ENCODE assay signal across 11 mouse cellular contexts in the genomic region with DNA sequence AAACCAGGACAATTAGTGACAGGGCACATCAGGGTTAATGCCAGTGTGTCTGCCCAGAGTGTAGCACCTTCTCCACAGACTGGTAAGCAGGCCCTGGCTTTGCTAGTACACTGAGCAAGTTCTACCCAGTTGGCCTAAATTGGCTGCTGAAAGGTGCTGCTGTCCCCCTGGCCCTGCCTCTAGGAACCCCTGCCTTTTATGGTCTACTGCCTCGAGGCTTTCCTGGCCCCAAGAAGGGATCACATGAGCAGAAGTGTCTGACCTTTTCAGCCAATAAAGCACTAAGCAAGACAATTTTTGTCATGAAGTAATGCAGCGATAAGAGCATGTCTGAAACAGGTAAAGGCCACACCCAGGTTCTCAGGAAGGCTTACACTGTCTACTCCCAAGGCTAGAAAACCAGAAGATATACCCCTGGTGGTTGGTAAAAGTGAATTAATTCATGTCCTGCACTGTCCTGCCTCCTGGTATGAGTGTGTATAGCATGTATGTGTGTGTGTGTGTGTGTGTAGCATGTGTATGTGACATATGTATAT. TPM values are rescaled to one million over a fixed set of nuclear protein-coding genes. Genes with fewer than 3 reads are reported as not detected.
DNase-seq lines count a peak whose midpoint lies in the region; ATAC-seq and TF ChIP-seq lines count a peak whose summit lies in the region.
"Had no signal": no experiment of that assay in that cellular context is flagged by ENCODE, and none has a peak within 500 bp of the region (broad histone marks: within the 10 kb centered on the region; RNA-seq: fewer than 3 reads in every experiment).

No protein-coding gene starts in this region.

- intact Hi-C loops in gastrocnemius, adult 2 months (cut with DNase I), result loop anchor here (5.0 kb wide), 1 partner anchor 235 kb away; no protein-coding TSS in a partner anchor

- WGBS in lung, embryonic 15.5 days, result 54% methylated on average over 2 of the region's 2 CpGs
- WGBS in hindbrain, embryonic 16.5 days, result 69% methylated on average over 2 of the region's 2 CpGs
- WGBS in liver, embryonic 14.5 days (ENCODE audit: insufficient replicate concordance), result 29% methylated on average over 2 of the region's 2 CpGs

- no peaks in the 10 kb centered on the region for H3K27me3 ChIP-seq in lung, embryonic 15.5 days
- H3K27me3 ChIP-seq in hindbrain, embryonic 16.5 days (replicated peaks; ENCODE audit: control insufficient read depth, insufficient read depth, low read length), result no peaks in the 10 kb centered on the region
- no peaks in the 10 kb centered on the region for H3K27me3 ChIP-seq in liver, embryonic 14.5 days (ENCODE audit: control insufficient read depth, insufficient read depth, low read length)

- DNase-seq in gastrocnemius, adult 2 months, result no peak
- no peak for DNase-seq in gastrocnemius, postnatal 10 days
- DNase-seq in lung, postnatal 10 days, result no peak
- no peak for DNase-seq in liver, embryonic 14.5 days (ENCODE audit: low read depth in 3 of 3, low spot score in 3 of 3)
- no peak for DNase-seq in urinary bladder, postnatal 10 days (ENCODE audit: low spot score)
- no peak for DNase-seq in right cerebral cortex, adult 2 months (ENCODE audit: low spot score in 2 of 2)
- DNase-seq: gastrocnemius, postnatal 14 days; layer of hippocampus, postnatal 36 days had no signal

- no peak for TF ChIP-seq EP300 in liver, embryonic 14.5 days (IDR thresholded peaks at IDR 0.05; ENCODE audit: low read depth)

- H3K4me3 ChIP-seq in gastrocnemius, adult 2 months, result no peak overlapping the region
- H3K4me3 ChIP-seq in lung, embryonic 15.5 days, result no peak overlapping the region
- no peak overlapping the region for H3K4me3 ChIP-seq in hindbrain, embryonic 16.5 days (ENCODE audit: low read length)
- H3K4me3 ChIP-seq in liver, embryonic 14.5 days (ENCODE audit: insufficient read depth in 1 of 2, low read depth in 2 of 2, low read length in 2 of 2), result no peak overlapping the region

- H3K27ac ChIP-seq in gastrocnemius, adult 2 months, result peak overlapping the region; percentile 81
- peak overlapping the region; percentile 75; the same call in 1 of the 2 replicates for H3K27ac ChIP-seq in lung, embryonic 15.5 days
- peak overlapping the region; percentile 56 for H3K27ac ChIP-seq in hindbrain, embryonic 16.5 days (ENCODE audit: low read depth, low read length)
- peak overlapping the region; percentile 0 for H3K27ac ChIP-seq in liver, embryonic 14.5 days

- no peak for TF ChIP-seq CTCF in gastrocnemius, adult 2 months (IDR thresholded peaks at IDR 0.05)
- no peak for TF ChIP-seq CTCF in liver, embryonic 14.5 days (IDR thresholded peaks at IDR 0.05; ENCODE audit: low read depth)

- no peak overlapping the region for H3K9ac ChIP-seq in lung, embryonic 15.5 days
- no peak overlapping the region for H3K9ac ChIP-seq in hindbrain, embryonic 16.5 days (ENCODE audit: low read depth, low read length)
- no peak overlapping the region for H3K9ac ChIP-seq in liver, embryonic 14.5 days (replicated peaks)

- ATAC-seq in lung, embryonic 15.5 days (ENCODE audit: borderline replicate concordance, extremely low read depth, low FRiP score, low TSS enrichment), result no peak
- no peak for ATAC-seq in hindbrain, embryonic 16.5 days
- ATAC-seq in liver, embryonic 14.5 days (ENCODE audit: insufficient read depth), result no peak

- H3K4me1 ChIP-seq in lung, embryonic 15.5 days, result peaks cover 47% of the 10 kb centered on the region
- peaks cover 11% of the 10 kb centered on the region for H3K4me1 ChIP-seq in hindbrain, embryonic 16.5 days (ENCODE audit: control insufficient read depth, insufficient read depth, low read depth, low read length)
- peaks cover 26 to 39% of the 10 kb centered on the region in 2 experiments for H3K4me1 ChIP-seq in liver, embryonic 14.5 days (replicated peaks; ENCODE audit: control insufficient read depth in 2 of 2, insufficient read depth in 2 of 2, low read length in 1 of 2)

- no peaks in the 10 kb centered on the region for H3K9me3 ChIP-seq in lung, embryonic 15.5 days
- no peaks in the 10 kb centered on the region for H3K9me3 ChIP-seq in hindbrain, embryonic 16.5 days (ENCODE audit: control insufficient read depth, low read length)
- no peaks in the 10 kb centered on the region for H3K9me3 ChIP-seq in liver, embryonic 14.5 days (ENCODE audit: control insufficient read depth, low read length)

- H3K4me2 ChIP-seq in lung, embryonic 15.5 days, result no peak overlapping the region
- H3K4me2 ChIP-seq in hindbrain, embryonic 16.5 days (ENCODE audit: low read length), result no peak overlapping the region
- H3K4me2 ChIP-seq in liver, embryonic 14.5 days (ENCODE audit: low read depth), result peak overlapping the region; percentile 25
- H3K4me2 ChIP-seq: midbrain, embryonic 11.5 days had no signal

- peaks cover 15% of the 10 kb centered on the region for H3K36me3 ChIP-seq in lung, embryonic 15.5 days
- peaks cover 13% of the 10 kb centered on the region for H3K36me3 ChIP-seq in hindbrain, embryonic 16.5 days (ENCODE audit: control insufficient read depth, insufficient read depth, low read length)
- H3K36me3 ChIP-seq in liver, embryonic 14.5 days (replicated peaks; ENCODE audit: control insufficient read depth, insufficient read depth, low read depth), result peaks cover 23% of the 10 kb centered on the region

RNA-seq across cellular contexts. Expression of a gene that starts 8.9 kb away (rescaled TPM):
- not detected for total RNA-seq in gastrocnemius, adult 2 months (2021)
- total RNA-seq in gastrocnemius, postnatal 10 days (2021), result not detected
- 0.23 and 0.32 TPM in 2 replicates for polyA plus RNA-seq in lung, embryonic 15.5 days (2015; fragmentation: Nextera tagmentation; extraction: Ambion mirVana)
- polyA plus RNA-seq in hindbrain, embryonic 16.5 days (2015; fragmentation: Nextera tagmentation; extraction: Ambion mirVana), result 0.34 TPM in 1 of 2 replicates, not detected in the other
- not detected in 2 replicates for polyA plus RNA-seq in liver, embryonic 14.5 days (2012; rRNA removed)
- 0.14 TPM in 1 of 2 replicates, not detected in the other for polyA plus RNA-seq in liver, embryonic 14.5 days (2014; fragmentation: Nextera tagmentation; extraction: Ambion mirVana)
- total RNA-seq: gastrocnemius, postnatal 14 days; layer of hippocampus, postnatal 36 days had no signal

RNA-seq across cellular contexts. Expression of a gene that starts 10.3 kb away (rescaled TPM):
- total RNA-seq in gastrocnemius, adult 2 months (2021), result 10 to 100 TPM; 11.9 to 12.1 TPM
- total RNA-seq in gastrocnemius, postnatal 10 days (2021), result 10 to 100 TPM; 13.4 to 18.4 TPM
- polyA plus RNA-seq in lung, embryonic 15.5 days (2015; fragmentation: Nextera tagmentation; extraction: Ambion mirVana), result 52.9 and 56.1 TPM in 2 replicates
- 62.2 and 67.8 TPM in 2 replicates for polyA plus RNA-seq in hindbrain, embryonic 16.5 days (2015; fragmentation: Nextera tagmentation; extraction: Ambion mirVana)
- 13.0 and 13.8 TPM in 2 replicates for polyA plus RNA-seq in liver, embryonic 14.5 days (2012; rRNA removed)
- polyA plus RNA-seq in liver, embryonic 14.5 days (2014; fragmentation: Nextera tagmentation; extraction: Ambion mirVana), result 12.7 and 14.6 TPM in 2 replicates

RNA-seq across cellular contexts. Expression of a gene that starts 15.5 kb away (rescaled TPM):
- total RNA-seq in gastrocnemius, adult 2 months (2021), result 10 to 100 TPM; 37.6 to 40.9 TPM
- total RNA-seq in gastrocnemius, postnatal 10 days (2021), result 10 to 100 TPM; 63.0 to 64.7 TPM
- polyA plus RNA-seq in lung, embryonic 15.5 days (2015; fragmentation: Nextera tagmentation; extraction: Ambion mirVana), result 24.4 and 26.0 TPM in 2 replicates
- polyA plus RNA-seq in hindbrain, embryonic 16.5 days (2015; fragmentation: Nextera tagmentation; extraction: Ambion mirVana), result 43.7 and 43.8 TPM in 2 replicates
- polyA plus RNA-seq in liver, embryonic 14.5 days (2012; rRNA removed), result 109 and 127 TPM in 2 replicates
- 57.4 and 59.9 TPM in 2 replicates for polyA plus RNA-seq in liver, embryonic 14.5 days (2014; fragmentation: Nextera tagmentation; extraction: Ambion mirVana)

RNA-seq across cellular contexts. Expression of a gene that starts 18.5 kb away (rescaled TPM):
- under 1 TPM; 0.38 to 0.39 TPM for total RNA-seq in gastrocnemius, adult 2 months (2021)
- total RNA-seq in gastrocnemius, postnatal 10 days (2021), result under 1 TPM; 0.45 to 0.52 TPM
- polyA plus RNA-seq in lung, embryonic 15.5 days (2015; fragmentation: Nextera tagmentation; extraction: Ambion mirVana), result 3.0 and 3.8 TPM in 2 replicates
- polyA plus RNA-seq in hindbrain, embryonic 16.5 days (2015; fragmentation: Nextera tagmentation; extraction: Ambion mirVana), result 2.5 and 2.6 TPM in 2 replicates
- 1.5 and 1.6 TPM in 2 replicates for polyA plus RNA-seq in liver, embryonic 14.5 days (2012; rRNA removed)
- polyA plus RNA-seq in liver, embryonic 14.5 days (2014; fragmentation: Nextera tagmentation; extraction: Ambion mirVana), result 1.3 and 1.7 TPM in 2 replicates

RNA-seq across cellular contexts. Expression of a gene that starts 30.3 kb away (rescaled TPM):
- under 1 TPM in 1 of 2 experiments, not detected in 1; 0.39 TPM for total RNA-seq in gastrocnemius, adult 2 months (2021)
- 1 to 10 TPM in 1 of 2 experiments, under 1 TPM in 1; 0.70 to 1.1 TPM for total RNA-seq in gastrocnemius, postnatal 10 days (2021)
- 0.06 and 0.13 TPM in 2 replicates for polyA plus RNA-seq in lung, embryonic 15.5 days (2015; fragmentation: Nextera tagmentation; extraction: Ambion mirVana)
- 2.0 and 2.3 TPM in 2 replicates for polyA plus RNA-seq in hindbrain, embryonic 16.5 days (2015; fragmentation: Nextera tagmentation; extraction: Ambion mirVana)
- not detected in 2 replicates for polyA plus RNA-seq in liver, embryonic 14.5 days (2012; rRNA removed)
- not detected in 2 replicates for polyA plus RNA-seq in liver, embryonic 14.5 days (2014; fragmentation: Nextera tagmentation; extraction: Ambion mirVana)
- polyA plus RNA-seq: midbrain, embryonic 11.5 days had no signal

Comparison
In these comparisons a context has a peak if more than half of its experiments do, and no peak if none do; other contexts are left out.
1. H3K27ac ChIP-seq: peak in every context shown above with its lines; median percentile 81 in gastrocnemius, adult 2 months; 75 in lung, embryonic 15.5 days; 56 in hindbrain, embryonic 16.5 days; 0 in liver, embryonic 14.5 days.